Mouse (Mus musculus): ENCODE data around the gene Tnk2. TPM values are rescaled to one million over a fixed set of nuclear protein-coding genes. Genes with fewer than 3 reads are reported as not detected.

The Tnk2 gene
- total and polyA plus RNA-seq, 3 experiments = 14.7 to 62.2 (median 31.9) TPM

- DNase-seq (ENCODE audit: extremely low read depth) = no peak
- Histone ChIP-seq H3K79me2 (replicated peaks; ENCODE audit: control insufficient read depth, extremely low read depth, insufficient read depth, poor library complexity, severe bottlenecking) (peaks cover 7% of the 10 kb centered on the region; the same call in 1 of the 2 replicates), H3K9me3 (replicated peaks; ENCODE audit: low read length) (no peaks in the 10 kb centered on the region), H3K4me1 (ENCODE audit: control insufficient read depth in 1 of 2, insufficient read depth in 2 of 2) (peaks cover 14 to 52% of the 10 kb centered on the region in 2 experiments), H3K4me3 (replicated peaks in 1 of 3; ENCODE audit: low read depth in 2 of 3, low read length in 2 of 3, poor library complexity in 1 of 3) (no peak overlapping the region), H3K4me2 (ENCODE audit: insufficient read depth, low read depth, poor library complexity, severe bottlenecking) (peak overlapping the region; percentile 73), H3K9ac (ENCODE audit: insufficient read depth, low read depth) (peak overlapping the region; percentile 4; the same call in 1 of the 2 replicates), H3K27me3 (replicated peaks) (no peaks in the 10 kb centered on the region), H3K27ac (ENCODE audit: insufficient read depth, low read depth) (peak overlapping the region; percentile 56; the same call in 1 of the 2 replicates), H3K36me3 (replicated peaks in 1 of 2; ENCODE audit: control insufficient read depth in 1 of 2, insufficient read depth in 1 of 2, low read length in 1 of 2) (peaks cover 0 to 28% of the 10 kb centered on the region in 2 experiments)
- TF ChIP-seq POLR2A (IDR thresholded peaks at IDR 0.05; ENCODE audit: low read depth, low read length) (no peak), ZNF384 (IDR thresholded peaks at IDR 0.05; ENCODE audit: low read depth, low read length) (peak; percentile 69)
- dilution Hi-C loops (cut with MboI; ENCODE audit: extremely low pct_ligation_motif_present, extremely low pct_unique_long_range_greater_than_20kb, low sequenced_read_pairs) = no loop called here
- in situ Hi-C loops (cut with MboI; ENCODE audit: low pct_ligation_motif_present, low pct_unique_long_range_greater_than_20kb, low sequenced_read_pairs) = loop anchor here (5.0 kb wide), 1 partner anchor 37 kb away; no protein-coding TSS in a partner anchor
Observed at GRCm38 (mm10) chr16:32650461-32650860, 6.8 kb downstream of the Tnk2 start.

- H3K4me1 ChIP-seq (ENCODE audit: control insufficient read depth in 1 of 2, insufficient read depth in 2 of 2) = peaks cover 13 to 45% of the 10 kb centered on the region in 2 experiments
- H3K4me3 ChIP-seq (replicated peaks in 1 of 3; ENCODE audit: low read depth in 2 of 3, low read length in 2 of 3, poor library complexity in 1 of 3) = peak overlapping the region in 1 of 3 experiments; percentile 19
- 0 out of 2 replicates have a peak overlapping the region, but pooled peaks have one; percentile 4 for H3K9ac ChIP-seq (ENCODE audit: insufficient read depth, low read depth)
- H3K4me2 ChIP-seq (ENCODE audit: insufficient read depth, low read depth, poor library complexity, severe bottlenecking) = peak overlapping the region; percentile 73
- TF ChIP-seq PAX5 (IDR thresholded peaks at IDR 0.05; ENCODE audit: low read length) (no peak), SIN3A (IDR thresholded peaks at IDR 0.05; ENCODE audit: low read length) (peak; percentile 33; the same call in 1 of the 2 replicates), ZMIZ1 (IDR thresholded peaks at IDR 0.05; ENCODE audit: low read depth, low read length) (no peak), ZKSCAN1 (IDR thresholded peaks at IDR 0.05; ENCODE audit: borderline replicate concordance, low read depth, low read length) (no peak), MAZ (IDR thresholded peaks at IDR 0.05; ENCODE audit: low read depth, low read length) (0 out of 2 replicates have a peak, but pooled peaks have one; percentile 65), NELFE (IDR thresholded peaks at IDR 0.05; ENCODE audit: low read depth, low read length) (0 out of 2 replicates have a peak, but pooled peaks have one; percentile 21), ELF1 (IDR thresholded peaks at IDR 0.05; ENCODE audit: low read depth, low read length) (peak; percentile 79), MEF2A (IDR thresholded peaks at IDR 0.05; ENCODE audit: borderline replicate concordance, low read depth, low read length) (peak; percentile 41; the same call in 1 of the 2 replicates), HCFC1 (IDR thresholded peaks at IDR 0.05; ENCODE audit: low read depth, low read length) (peak; percentile 64), IRF4 (IDR thresholded peaks at IDR 0.05; ENCODE audit: low read depth, low read length) (no peak; the same call in 1 of the 2 replicates), EP300 (IDR thresholded peaks at IDR 0.05; ENCODE audit: low read length) (peak; percentile 65; the same call in 1 of the 2 replicates), ETS1 (conservative IDR thresholded peaks at IDR 0.05; ENCODE audit: low read depth, low read length) (no peak), CTCF (conservative IDR thresholded peaks at IDR 0.05 in 1 of 2, IDR thresholded peaks at IDR 0.05 in 1 of 2; ENCODE audit: low read depth in 2 of 2, low read length in 2 of 2) (no peak), JUND (conservative IDR thresholded peaks at IDR 0.05; ENCODE audit: low read depth, low read length) (no peak), MXI1 (IDR thresholded peaks at IDR 0.05; ENCODE audit: low read depth, low read length) (no peak), MAX (IDR thresholded peaks at IDR 0.05; ENCODE audit: low read length) (peak; percentile 42; the same call in 1 of the 2 replicates), UBTF (IDR thresholded peaks at IDR 0.05; ENCODE audit: low read depth, low read length) (no peak), E2F4 (IDR thresholded peaks at IDR 0.05; ENCODE audit: insufficient replicate concordance, low read depth, low read length) (no peak)
- H3K9me3 ChIP-seq (replicated peaks; ENCODE audit: low read length) = no peaks in the 10 kb centered on the region
- H3K27ac ChIP-seq (ENCODE audit: insufficient read depth, low read depth) = peak overlapping the region; percentile 56; the same call in 1 of the 2 replicates
- dilution Hi-C loops (cut with MboI; ENCODE audit: extremely low pct_ligation_motif_present, extremely low pct_unique_long_range_greater_than_20kb, low sequenced_read_pairs) = no loop called here
- DNase-seq (ENCODE audit: extremely low read depth) = peak; percentile 79
- no peaks in the 10 kb centered on the region for H3K27me3 ChIP-seq (replicated peaks)
- in situ Hi-C loops (cut with MboI; ENCODE audit: low pct_ligation_motif_present, low pct_unique_long_range_greater_than_20kb, low sequenced_read_pairs) = loop anchor here (5.0 kb wide), 1 partner anchor 36 kb away; no protein-coding TSS in a partner anchor
- H3K36me3 ChIP-seq (replicated peaks in 1 of 2; ENCODE audit: control insufficient read depth in 1 of 2, insufficient read depth in 1 of 2, low read length in 1 of 2) = peaks cover 0 to 27% of the 10 kb centered on the region in 2 experiments
- peaks cover 7% of the 10 kb centered on the region; the same call in 1 of the 2 replicates for H3K79me2 ChIP-seq (replicated peaks; ENCODE audit: control insufficient read depth, extremely low read depth, insufficient read depth, poor library complexity, severe bottlenecking)
Observed at GRCm38 (mm10) chr16:32650974-32651618, 7.4 kb downstream of the Tnk2 start.
